10 mouse cellular contexts compared by ENCODE assay signal in the genomic region with DNA sequence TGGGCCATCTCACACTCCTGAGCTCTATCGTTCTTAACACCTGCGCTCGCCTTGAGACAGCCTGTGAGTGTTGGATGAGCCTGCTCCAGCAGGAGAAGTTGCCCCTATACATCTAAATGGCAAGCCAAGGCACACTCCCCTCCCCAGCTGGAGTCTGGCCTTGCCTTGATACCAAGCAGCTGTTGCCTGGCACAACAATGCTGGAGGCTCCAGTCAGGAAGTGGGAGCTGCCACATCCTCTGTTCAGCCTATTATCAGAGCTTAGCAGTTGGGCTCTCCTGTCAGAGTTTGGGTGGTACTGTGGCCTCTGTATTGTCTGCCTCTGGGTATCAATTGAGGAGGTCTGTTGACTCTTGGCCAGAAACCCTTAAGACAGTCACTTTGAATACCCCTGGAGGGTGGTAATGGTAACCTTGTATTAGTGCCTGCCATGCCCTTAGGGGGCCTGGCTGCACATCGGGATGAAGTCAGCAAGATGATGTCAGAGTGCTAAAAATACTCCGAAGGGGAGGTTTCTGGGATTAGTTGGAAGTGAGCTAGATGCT.
DNase-seq lines count a peak whose midpoint lies in the region; ATAC-seq and TF ChIP-seq lines count a peak whose summit lies in the region.
"Had no signal": no experiment of that assay in that cellular context is flagged by ENCODE, and none has a peak within 500 bp of the region (broad histone marks: within the 10 kb centered on the region; RNA-seq: fewer than 3 reads in every experiment).

No protein-coding gene starts in this region.

- H3K9me3 ChIP-seq in neural tube, embryonic 11.5 days (ENCODE audit: control insufficient read depth, low read length), result no peaks in the 10 kb centered on the region
- H3K9me3 ChIP-seq in neural tube, embryonic 15.5 days (replicated peaks), result no peaks in the 10 kb centered on the region
- H3K9me3 ChIP-seq in midbrain, postnatal 0 days (ENCODE audit: low read length), result no peaks in the 10 kb centered on the region
- H3K9me3 ChIP-seq: neural tube, embryonic 13.5 days had no signal

- WGBS in neural tube, embryonic 11.5 days, result 75% methylated on average over 5 of the region's 5 CpGs
- 64% methylated on average over 5 of the region's 5 CpGs for WGBS in neural tube, embryonic 15.5 days
- 56% methylated on average over 5 of the region's 5 CpGs for WGBS in midbrain, postnatal 0 days

- no peaks in the 10 kb centered on the region for H3K4me1 ChIP-seq in neural tube, embryonic 11.5 days (ENCODE audit: control insufficient read depth, insufficient read depth, low read length)
- H3K4me1 ChIP-seq in neural tube, embryonic 15.5 days, result peaks cover 8% of the 10 kb centered on the region; the same call in 1 of the 2 replicates
- H3K4me1 ChIP-seq in midbrain, postnatal 0 days (ENCODE audit: insufficient read depth, low read length), result no peaks in the 10 kb centered on the region

- H3K27me3 ChIP-seq in neural tube, embryonic 11.5 days (ENCODE audit: control insufficient read depth, insufficient read depth, low read length), result no peaks in the 10 kb centered on the region
- 0 out of 2 replicates have a peak, but pooled peaks cover 2% of the 10 kb centered on the region for H3K27me3 ChIP-seq in neural tube, embryonic 15.5 days (replicated peaks)
- no peaks in the 10 kb centered on the region for H3K27me3 ChIP-seq in midbrain, postnatal 0 days (ENCODE audit: insufficient read depth, low read length)
- H3K27me3 ChIP-seq: CH12.LX had no signal

- no peak overlapping the region for H3K9ac ChIP-seq in neural tube, embryonic 11.5 days (ENCODE audit: low read length)
- H3K9ac ChIP-seq in neural tube, embryonic 15.5 days (replicated peaks), result no peak overlapping the region
- H3K9ac ChIP-seq in midbrain, postnatal 0 days (replicated peaks; ENCODE audit: low read length, poor library complexity, severe bottlenecking), result no peak overlapping the region
- H3K9ac ChIP-seq: neural tube, embryonic 13.5 days had no signal

- ATAC-seq in neural tube, embryonic 11.5 days (ENCODE audit: insufficient read depth, low FRiP score, low TSS enrichment), result no peak
- no peak for ATAC-seq in neural tube, embryonic 15.5 days (ENCODE audit: low FRiP score)
- ATAC-seq in midbrain, postnatal 0 days (ENCODE audit: low FRiP score), result no peak; the same call in 1 of the 2 replicates

- no peak overlapping the region for H3K27ac ChIP-seq in neural tube, embryonic 11.5 days (ENCODE audit: low read depth, low read length)
- H3K27ac ChIP-seq in neural tube, embryonic 15.5 days (replicated peaks), result no peak overlapping the region
- H3K27ac ChIP-seq in midbrain, postnatal 0 days (ENCODE audit: low read depth, low read length), result no peak overlapping the region
- H3K27ac ChIP-seq: neural tube, embryonic 13.5 days had no signal

- no peak overlapping the region for H3K4me3 ChIP-seq in neural tube, embryonic 11.5 days (ENCODE audit: low read depth, low read length)
- no peak overlapping the region for H3K4me3 ChIP-seq in neural tube, embryonic 15.5 days (replicated peaks)
- no peak overlapping the region for H3K4me3 ChIP-seq in midbrain, postnatal 0 days (ENCODE audit: low read depth, low read length)
- H3K4me3 ChIP-seq: neural tube, embryonic 13.5 days had no signal

- DNase-seq in cerebellum, postnatal 10 days, result peak; percentile 73 to 85
- DNase-seq in cerebellum, adult 11 months, result no peak
- DNase-seq in neural tube, embryonic 11.5 days (ENCODE audit: low spot score), result peak; percentile 20
- DNase-seq in kidney, postnatal 4 days, result peak; percentile 38 to 57
- DNase-seq in midbrain, postnatal 0 days (ENCODE audit: low spot score), result peak; percentile 78
- DNase-seq in B cell, adult 2 months, result no peak
- no peak for DNase-seq in urinary bladder, postnatal 14 days (ENCODE audit: low spot score)

- no peak overlapping the region for H3K4me2 ChIP-seq in neural tube, embryonic 11.5 days (ENCODE audit: low read depth)
- no peak overlapping the region for H3K4me2 ChIP-seq in neural tube, embryonic 15.5 days
- H3K4me2 ChIP-seq in midbrain, postnatal 0 days (ENCODE audit: low read depth, low read length, poor library complexity, severe bottlenecking), result no peak overlapping the region
- H3K4me2 ChIP-seq: neural tube, embryonic 13.5 days had no signal

- H3K36me3 ChIP-seq in neural tube, embryonic 11.5 days (ENCODE audit: control insufficient read depth, insufficient read depth, low read length), result no peaks in the 10 kb centered on the region
- H3K36me3 ChIP-seq in neural tube, embryonic 15.5 days, result no peaks in the 10 kb centered on the region
- H3K36me3 ChIP-seq in midbrain, postnatal 0 days (ENCODE audit: insufficient read depth, low read length), result no peaks in the 10 kb centered on the region
- H3K36me3 ChIP-seq: neural tube, embryonic 13.5 days had no signal

- no peak for TF ChIP-seq CTCF in midbrain, postnatal 0 days (IDR thresholded peaks at IDR 0.05)

Comparison
In these comparisons a context has a peak if more than half of its experiments do, and no peak if none do; other contexts are left out.
1. DNase-seq: peak in cerebellum, postnatal 10 days (2 of 2), neural tube, embryonic 11.5 days (single experiment), kidney, postnatal 4 days (2 of 2) and midbrain, postnatal 0 days (single experiment); none in cerebellum, adult 11 months (single experiment), B cell, adult 2 months (0 of 2) and urinary bladder, postnatal 14 days (single experiment).